Mouse (Mus musculus) embryonic facial prominence, embryonic 12.5 days (tissue): ENCODE results near the gene Smg1. TPM values are rescaled to one million over a fixed set of nuclear protein-coding genes. Genes with fewer than 3 reads are reported as not detected.

Experiments
- polyA plus RNA-seq: library from polyadenylated mRNA; unstranded; fragments of >200 nt; fragmentation: Nextera tagmentation; extraction: Ambion mirVana; gene quantifications from 2 replicates; pipeline ENCODE4 v1.2.1, GENCODE M21; 2016

Gene Smg1
- polyA plus RNA-seq, 1 experiment from 2014 or later, result 26.6 TPM

Other genes starting within 250 kb of the Smg1 start
- 664 and 680 TPM in 2 replicates for gene Rps15a, start 127.5 kb downstream of the Smg1 start, polyA plus RNA-seq
- gene Arl6ip1, start 114.0 kb downstream of the Smg1 start, polyA plus RNA-seq, result 397 and 440 TPM in 2 replicates
- 2.5 and 2.8 TPM in 2 replicates for gene Syt17, start 204.6 kb upstream of the Smg1 start, polyA plus RNA-seq
- 4.8 and 5.2 TPM in 2 replicates for gene Itpripl2, start 248.3 kb upstream of the Smg1 start, polyA plus RNA-seq